Mouse (Mus musculus) G1E (cell line): ENCODE measurements at regions not wholly inside any gene's neighbourhood (a gene's known extent, or its start where the extent isn't known, plus 50 kb on each side); places are given as distances from the start of the nearest gene placed in this dataset.

Experiments used
- CTCF ChIP-seq: IDR thresholded peaks from 2 replicates; pipeline ENCODE4 v1.5.1; 2012; ENCODE audit warnings: low read depth, low read length, inconsistent platforms, mixed read lengths
- GATA1 ChIP-seq: IDR thresholded peaks from 2 replicates; pipeline ENCODE4 v1.6.1; 2012; ENCODE audit warnings: borderline replicate concordance, low read length, inconsistent platforms, mixed read lengths
- GATA2 ChIP-seq: IDR thresholded peaks from 2 replicates; pipeline ENCODE4 v1.6.1; 2012; ENCODE audit warnings: low read depth, low read length, inconsistent platforms, borderline replicate concordance
- POLR2AphosphoS5 ChIP-seq: IDR thresholded peaks from 2 replicates; pipeline ENCODE4 v1.6.1; 2012; ENCODE audit warnings: low read depth, low read length, inconsistent platforms; ENCODE audit not compliant: insufficient replicate concordance
- TAL1 ChIP-seq: conservative IDR thresholded peaks from 2 replicates; pipeline ENCODE4 v1.6.1; 2012; ENCODE audit warnings: low read depth, low read length, inconsistent platforms, mixed read lengths

DNA sequence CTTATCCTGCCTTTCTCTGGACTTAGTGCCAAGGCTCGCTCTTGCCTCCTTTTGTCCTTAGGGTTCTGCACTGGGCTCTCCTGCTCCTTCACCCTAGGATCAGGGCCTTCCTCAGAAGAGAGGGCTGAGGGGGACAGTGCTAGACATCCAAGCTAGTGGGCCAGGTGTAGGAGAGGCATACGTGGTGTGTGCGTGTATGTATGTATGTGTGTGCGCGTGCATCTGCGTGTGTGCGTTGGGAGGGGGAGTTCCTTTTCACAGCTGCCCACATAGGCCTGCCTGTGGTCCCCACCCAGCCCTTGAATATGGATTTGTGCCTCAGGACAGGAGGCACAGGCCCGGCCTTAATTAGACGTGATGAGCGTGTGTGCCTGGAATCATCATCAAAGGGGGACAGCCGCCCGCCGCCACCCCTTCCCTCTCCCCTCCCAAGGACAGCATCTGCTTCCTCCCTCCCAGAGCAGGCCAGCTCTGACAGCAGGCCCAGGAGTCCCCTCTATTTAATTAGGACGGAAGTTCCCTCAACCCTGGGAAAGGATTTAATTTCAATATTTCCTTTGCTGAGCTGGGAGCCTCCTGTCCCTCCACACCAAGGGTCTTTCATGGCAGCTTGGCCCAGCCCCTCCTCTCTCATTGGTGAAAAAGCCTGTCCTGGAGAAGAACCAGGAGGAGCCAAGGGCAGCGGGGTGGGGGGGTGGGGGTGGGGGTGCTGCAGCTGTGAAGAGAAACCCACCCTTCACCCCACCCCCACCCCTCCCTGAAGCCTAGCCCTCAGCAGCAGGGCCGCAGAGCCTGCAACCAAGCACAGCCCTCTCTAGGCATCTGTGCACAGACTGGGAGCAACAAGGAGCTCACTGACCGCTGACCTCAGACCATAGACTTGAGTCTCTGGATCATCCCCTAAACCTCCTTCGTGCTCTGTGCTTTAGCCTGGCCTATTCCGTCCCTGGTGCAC lies 155.8 kb upstream of the A530016L24Rik start:
- TF ChIP-seq CTCF = no peak
- TF ChIP-seq TAL1 = no peak
- TF ChIP-seq GATA1 = no peak
- TF ChIP-seq POLR2AphosphoS5 = no peak
- TF ChIP-seq GATA2 = no peak
